Mouse (Mus musculus) neural tube, embryonic 14.5 days (tissue): ENCODE data around the gene Il1f9. TPM values are rescaled to one million over a fixed set of nuclear protein-coding genes. Genes with fewer than 3 reads are reported as not detected.

Source experiments
- polyA plus RNA-seq: library from polyadenylated mRNA; unstranded; fragments of >200 nt; fragmentation: Nextera tagmentation; extraction: Ambion mirVana; gene quantifications from 2 replicates; pipeline ENCODE4 v1.2.1, GENCODE M21; 2014

The Il1f9 gene
- polyA plus RNA-seq, 1 experiment from 2014 or later: not detected

Other genes starting within 250 kb of the Il1f9 start
- gene Hnmt, start 137.1 kb upstream of the Il1f9 start, polyA plus RNA-seq: 8.1 and 14.1 TPM in 2 replicates
- not detected in 2 replicates for gene Tbpl2, start 89.9 kb upstream of the Il1f9 start, polyA plus RNA-seq
- gene Il1f8, start 33.3 kb upstream of the Il1f9 start, polyA plus RNA-seq: not detected in 2 replicates
- not detected in 2 replicates for gene Il1f6, start 28.9 kb downstream of the Il1f9 start, polyA plus RNA-seq
- gene Il1f5, start 90.5 kb downstream of the Il1f9 start, polyA plus RNA-seq: not detected in 2 replicates
- gene Il1f10, start 104.7 kb downstream of the Il1f9 start, polyA plus RNA-seq: not detected in 2 replicates
- 0.13 TPM in 1 of 2 replicates, not detected in the other for gene Il1rn, start 150.4 kb downstream of the Il1f9 start, polyA plus RNA-seq
- 0.52 and 1.4 TPM in 2 replicates for gene Psd4, start 181.1 kb downstream of the Il1f9 start, polyA plus RNA-seq